Mouse (Mus musculus): ENCODE measurements around the gene Sp2. TPM values are rescaled to one million over a fixed set of nuclear protein-coding genes. Genes with fewer than 3 reads are reported as not detected.
A peak's percentile ranks its signal among the peaks of the same experiment; 100 is the strongest.

Gene Sp2
- polyA plus RNA-seq, 1 experiment = 23.9 TPM

GRCm38 (mm10) chr11:97013121-97013670 lies 30.4 kb upstream of the Sp2 start, which contains the start of gene Sp6:
Gene Sp6, plus strand, starts transcription at chr11:97013394.
- H3K4me1 ChIP-seq (ENCODE audit: control insufficient read depth, insufficient read depth, insufficient read length) = peaks cover under 1% of the 10 kb centered on the region; the same call in 1 of the 2 replicates
- no peak for DNase-seq (ENCODE audit: low read depth in 1 of 2, low spot score in 2 of 2)
- H3K27ac ChIP-seq (ENCODE audit: insufficient read depth, low read length) = no peak within 1 kb of the TSS
- H3K36me3 ChIP-seq (ENCODE audit: control insufficient read depth, insufficient read depth, low read length) = no peaks in the 10 kb centered on the region
- no peak within 1 kb of the TSS for H3K4me3 ChIP-seq (ENCODE audit: extremely low read depth, insufficient read depth, insufficient read length)
- H3K27me3 ChIP-seq (ENCODE audit: control insufficient read depth, insufficient read depth, low read length) = peaks cover 10% of the 10 kb centered on the region
- no peak for TF ChIP-seq POLR2A (IDR thresholded peaks at IDR 0.05; ENCODE audit: low read depth, low read length)
- no peak for TF ChIP-seq CTCF (IDR thresholded peaks at IDR 0.05; ENCODE audit: extremely low read depth, insufficient read depth, insufficient read length, insufficient replicate concordance)
- WGBS = 67% methylated on average over 8 of the region's 8 CpGs

- WGBS = 72% methylated on average over 8 of the region's 8 CpGs
- no peaks in the 10 kb centered on the region for H3K36me3 ChIP-seq (ENCODE audit: control insufficient read depth, insufficient read depth, low read length)
- H3K4me3 ChIP-seq (ENCODE audit: extremely low read depth, insufficient read depth, insufficient read length) = no peak overlapping the region
- TF ChIP-seq POLR2A (IDR thresholded peaks at IDR 0.05; ENCODE audit: low read depth, low read length) = no peak
- no peak for TF ChIP-seq CTCF (IDR thresholded peaks at IDR 0.05; ENCODE audit: extremely low read depth, insufficient read depth, insufficient read length, insufficient replicate concordance)
- peaks cover 1% of the 10 kb centered on the region; the same call in 1 of the 2 replicates for H3K27me3 ChIP-seq (ENCODE audit: control insufficient read depth, insufficient read depth, low read length)
- H3K27ac ChIP-seq (ENCODE audit: insufficient read depth, low read length) = no peak overlapping the region
- no peaks in the 10 kb centered on the region for H3K4me1 ChIP-seq (ENCODE audit: control insufficient read depth, insufficient read depth, insufficient read length)
- no peak for DNase-seq (ENCODE audit: low read depth in 1 of 2, low spot score in 2 of 2)
These were observed 26.5 kb upstream of the Sp2 start for GRCm38 (mm10) chr11:97009198-97009790.

- TF ChIP-seq POLR2A (IDR thresholded peaks at IDR 0.05; ENCODE audit: low read depth, low read length) (no peak), CTCF (IDR thresholded peaks at IDR 0.05; ENCODE audit: extremely low read depth, insufficient read depth, insufficient read length, insufficient replicate concordance) (no peak)
- no peak overlapping the region for H3K4me3 ChIP-seq (ENCODE audit: extremely low read depth, insufficient read depth, insufficient read length)
- H3K4me1 ChIP-seq (ENCODE audit: control insufficient read depth, insufficient read depth, insufficient read length) = no peaks in the 10 kb centered on the region
- DNase-seq (ENCODE audit: low read depth in 1 of 2, low spot score in 2 of 2) = no peak
- WGBS = 70% methylated on average over 9 of the region's 9 CpGs
- no peaks in the 10 kb centered on the region for H3K36me3 ChIP-seq (ENCODE audit: control insufficient read depth, insufficient read depth, low read length)
- peaks cover 1% of the 10 kb centered on the region; the same call in 1 of the 2 replicates for H3K27me3 ChIP-seq (ENCODE audit: control insufficient read depth, insufficient read depth, low read length)
- no peak overlapping the region; the same call in 1 of the 2 replicates for H3K27ac ChIP-seq (ENCODE audit: insufficient read depth, low read length)
These were observed 24.5 kb upstream of the Sp2 start for GRCm38 (mm10) chr11:97007093-97007794.

GRCm38 (mm10) chr11:97003170-97003569 lies 20.4 kb upstream of the Sp2 start:
- WGBS = 58% methylated on average over 5 of the region's 5 CpGs
- Histone ChIP-seq H3K4me1 (ENCODE audit: control insufficient read depth, insufficient read depth, insufficient read length) (no peaks in the 10 kb centered on the region), H3K4me3 (ENCODE audit: extremely low read depth, insufficient read depth, insufficient read length) (no peak overlapping the region), H3K36me3 (ENCODE audit: control insufficient read depth, insufficient read depth, low read length) (no peaks in the 10 kb centered on the region), H3K27me3 (ENCODE audit: control insufficient read depth, insufficient read depth, low read length) (no peaks in the 10 kb centered on the region), H3K27ac (ENCODE audit: insufficient read depth, low read length) (no peak overlapping the region)
- no peak for TF ChIP-seq CTCF (IDR thresholded peaks at IDR 0.05; ENCODE audit: extremely low read depth, insufficient read depth, insufficient read length, insufficient replicate concordance)
- TF ChIP-seq POLR2A (IDR thresholded peaks at IDR 0.05; ENCODE audit: low read depth, low read length) = no peak
- DNase-seq (ENCODE audit: low read depth in 1 of 2, low spot score in 2 of 2) = no peak

GRCm38 (mm10) chr11:96997380-96997956 lies 14.7 kb upstream of the Sp2 start:
- no peaks in the 10 kb centered on the region for H3K27me3 ChIP-seq (ENCODE audit: control insufficient read depth, insufficient read depth, low read length)
- H3K4me3 ChIP-seq (ENCODE audit: extremely low read depth, insufficient read depth, insufficient read length) = no peak overlapping the region
- peak in 1 of 2 experiments; percentile 12 for DNase-seq (ENCODE audit: low read depth in 1 of 2, low spot score in 2 of 2)

GRCm38 (mm10) chr11:96996773-96997379 lies 14.1 kb upstream of the Sp2 start:
- no peak for DNase-seq (ENCODE audit: low read depth in 1 of 2, low spot score in 2 of 2)
- H3K27ac ChIP-seq (ENCODE audit: insufficient read depth, low read length) = no peak overlapping the region
- no peaks in the 10 kb centered on the region for H3K27me3 ChIP-seq (ENCODE audit: control insufficient read depth, insufficient read depth, low read length)
- WGBS = 59% methylated on average over 17 of the region's 17 CpGs
- no peak overlapping the region for H3K4me3 ChIP-seq (ENCODE audit: extremely low read depth, insufficient read depth, insufficient read length)
- no peaks in the 10 kb centered on the region for H3K36me3 ChIP-seq (ENCODE audit: control insufficient read depth, insufficient read depth, low read length)
- H3K4me1 ChIP-seq (ENCODE audit: control insufficient read depth, insufficient read depth, insufficient read length) = peaks cover 23% of the 10 kb centered on the region
- TF ChIP-seq POLR2A (IDR thresholded peaks at IDR 0.05; ENCODE audit: low read depth, low read length) (no peak), CTCF (IDR thresholded peaks at IDR 0.05; ENCODE audit: extremely low read depth, insufficient read depth, insufficient read length, insufficient replicate concordance) (no peak)

More at GRCm38 (mm10) chr11:96997380-96997956, 14.7 kb upstream of the Sp2 start:
- 46% methylated on average over 30 of the region's 30 CpGs for WGBS
- Histone ChIP-seq H3K27ac (ENCODE audit: insufficient read depth, low read length) (no peak overlapping the region), H3K4me1 (ENCODE audit: control insufficient read depth, insufficient read depth, insufficient read length) (peaks cover 23% of the 10 kb centered on the region), H3K36me3 (ENCODE audit: control insufficient read depth, insufficient read depth, low read length) (no peaks in the 10 kb centered on the region)
- TF ChIP-seq CTCF (IDR thresholded peaks at IDR 0.05; ENCODE audit: extremely low read depth, insufficient read depth, insufficient read length, insufficient replicate concordance) (no peak), POLR2A (IDR thresholded peaks at IDR 0.05; ENCODE audit: low read depth, low read length) (no peak)
